8 mouse cellular contexts compared by ENCODE assay signal in the genomic region with DNA sequence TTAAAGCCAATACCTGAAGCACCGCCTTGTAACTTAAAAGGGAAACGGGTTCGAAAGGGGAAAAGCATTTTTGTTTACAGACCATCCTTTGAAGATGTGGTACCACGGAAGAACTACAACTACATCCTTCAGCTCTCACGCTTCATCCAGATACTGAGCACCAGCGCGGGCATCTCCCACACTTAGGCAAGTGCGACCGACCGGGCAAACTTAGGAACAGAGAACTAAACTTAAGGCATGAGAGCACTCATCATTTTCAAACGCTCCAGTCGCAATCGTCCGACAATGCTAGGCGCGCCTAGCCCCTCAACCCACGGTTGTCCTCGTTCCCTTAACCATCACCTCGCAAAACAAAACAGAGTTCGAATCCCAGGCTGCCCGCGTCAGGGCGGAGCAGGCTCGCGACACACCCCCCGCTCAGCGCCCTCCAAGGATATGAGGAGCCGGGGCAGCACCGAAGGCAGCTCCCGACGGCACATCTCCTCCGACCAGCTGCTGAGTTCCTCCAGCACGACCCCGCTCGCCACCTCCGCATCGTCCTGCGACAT. TPM values are rescaled to one million over a fixed set of nuclear protein-coding genes. Genes with fewer than 3 reads are reported as not detected.
A peak's percentile ranks its signal among the peaks of the same experiment; 100 is the strongest.
DNase-seq lines count a peak whose midpoint lies in the region; ATAC-seq and TF ChIP-seq lines count a peak whose summit lies in the region.

No protein-coding gene starts in this region.

- H3K27ac ChIP-seq in kidney, adult 2 months (ENCODE audit: insufficient read depth, low read depth, low read length) = no peak overlapping the region
- H3K27ac ChIP-seq in hindbrain, postnatal 0 days = no peak overlapping the region
- H3K27ac ChIP-seq in midbrain, embryonic 14.5 days (replicated peaks; ENCODE audit: low read depth, low read length) = 0 out of 2 replicates have a peak overlapping the region, but pooled peaks have one; percentile 32

- H3K27me3 ChIP-seq in kidney, adult 2 months (replicated peaks; ENCODE audit: control insufficient read depth, insufficient read depth, low read length) = no peaks in the 10 kb centered on the region
- H3K27me3 ChIP-seq in hindbrain, postnatal 0 days (ENCODE audit: insufficient read depth, low read length) = no peaks in the 10 kb centered on the region
- H3K27me3 ChIP-seq in midbrain, embryonic 14.5 days (ENCODE audit: control insufficient read depth, insufficient read depth, low read length) = no peaks in the 10 kb centered on the region

- H3K4me2 ChIP-seq in hindbrain, postnatal 0 days (ENCODE audit: low read depth, low read length) = peak overlapping the region; percentile 67
- H3K4me2 ChIP-seq in midbrain, embryonic 14.5 days (ENCODE audit: low read length) = peak overlapping the region; percentile 78

- TF ChIP-seq POLR2A in kidney, adult 2 months (IDR thresholded peaks at IDR 0.05; ENCODE audit: low read depth, low read length) = no peak

- WGBS in kidney, adult 2 months = 2% methylated on average over 38 of the region's 38 CpGs
- 2% methylated on average over 38 of the region's 38 CpGs for WGBS in hindbrain, postnatal 0 days
- under 1% methylated on average over 38 of the region's 38 CpGs for WGBS in midbrain, embryonic 14.5 days

- peak overlapping the region; percentile 47 for H3K9ac ChIP-seq in hindbrain, postnatal 0 days (replicated peaks; ENCODE audit: low read length)
- H3K9ac ChIP-seq in midbrain, embryonic 14.5 days (replicated peaks; ENCODE audit: low read length) = peak overlapping the region; percentile 63

- no peaks in the 10 kb centered on the region for H3K9me3 ChIP-seq in hindbrain, postnatal 0 days (ENCODE audit: low read length)
- H3K9me3 ChIP-seq in midbrain, embryonic 14.5 days (ENCODE audit: control insufficient read depth, low read length) = no peaks in the 10 kb centered on the region

- no peaks in the 10 kb centered on the region for H3K4me1 ChIP-seq in kidney, adult 2 months (ENCODE audit: control insufficient read depth, insufficient read depth, low read length)
- no peaks in the 10 kb centered on the region for H3K4me1 ChIP-seq in hindbrain, postnatal 0 days (ENCODE audit: insufficient read depth, low read length)
- H3K4me1 ChIP-seq in midbrain, embryonic 14.5 days (ENCODE audit: control insufficient read depth, insufficient read depth, low read length) = 0 out of 2 replicates have a peak, but pooled peaks cover 2% of the 10 kb centered on the region

- TF ChIP-seq CTCF in kidney, adult 2 months (conservative IDR thresholded peaks at IDR 0.05; ENCODE audit: insufficient read depth, insufficient read length, low read depth, low read length) = no peak
- TF ChIP-seq CTCF in hindbrain, postnatal 0 days (IDR thresholded peaks at IDR 0.05; ENCODE audit: low read depth) = no peak

- peak overlapping the region; percentile 84 for H3K4me3 ChIP-seq in kidney, adult 2 months (ENCODE audit: insufficient read depth, low read depth, low read length)
- peak overlapping the region; percentile 70 for H3K4me3 ChIP-seq in hindbrain, postnatal 0 days (ENCODE audit: low read length)
- H3K4me3 ChIP-seq in midbrain, embryonic 14.5 days (replicated peaks; ENCODE audit: low read depth, low read length) = peak overlapping the region; percentile 74

- ATAC-seq in hindbrain, postnatal 0 days = peak; percentile 84
- ATAC-seq in midbrain, embryonic 14.5 days (ENCODE audit: low FRiP score, low TSS enrichment) = no peak

- DNase-seq in kidney, adult 2 months = peak; percentile 2
- no peak for DNase-seq in kidney, postnatal 25 days
- peak; percentile 56 for DNase-seq in c-Kit-positive CD71-positive TER-119-negative erythroid progenitor cells, embryonic 14.5 days (ENCODE audit: low read depth)
- DNase-seq in hindbrain, postnatal 0 days (ENCODE audit: low spot score) = no peak
- DNase-seq in midbrain, embryonic 14.5 days = no peak
- no peak for DNase-seq in right cerebral cortex, adult 2 months (ENCODE audit: low spot score in 2 of 2)
- DNase-seq in testis, postnatal 10 days (ENCODE audit: low spot score) = no peak
- DNase-seq in cerebellum, postnatal 25 days = no peak

- H3K36me3 ChIP-seq in kidney, adult 2 months (ENCODE audit: control insufficient read depth, insufficient read depth, low read length) = no peaks in the 10 kb centered on the region
- no peaks in the 10 kb centered on the region for H3K36me3 ChIP-seq in hindbrain, postnatal 0 days (ENCODE audit: insufficient read depth, low read length)
- no peaks in the 10 kb centered on the region for H3K36me3 ChIP-seq in midbrain, embryonic 14.5 days (ENCODE audit: control insufficient read depth, insufficient read depth, low read length)

RNA-seq across cellular contexts. Expression of gene BC055324, which starts 0.3 kb away (rescaled TPM):
- polyA plus RNA-seq in kidney, adult 2 months (2012; rRNA removed) = 0.49 and 1.0 TPM in 2 replicates
- 6.5 and 6.8 TPM in 2 replicates for total RNA-seq in hindbrain, postnatal 0 days (2014; rRNA removed)
- 2.2 and 2.7 TPM in 2 replicates for polyA plus RNA-seq in hindbrain, postnatal 0 days (2015; fragmentation: Nextera tagmentation; extraction: Ambion mirVana)
- polyA plus RNA-seq in midbrain, embryonic 14.5 days (2014; fragmentation: Nextera tagmentation; extraction: Ambion mirVana) = 5.1 and 8.3 TPM in 2 replicates

RNA-seq across cellular contexts. Expression of gene Mettl18, which starts 0.4 kb away (rescaled TPM):
- polyA plus RNA-seq in kidney, adult 2 months (2012; rRNA removed) = 0.98 and 1.4 TPM in 2 replicates
- total RNA-seq in hindbrain, postnatal 0 days (2014; rRNA removed) = 2.2 and 2.9 TPM in 2 replicates
- polyA plus RNA-seq in hindbrain, postnatal 0 days (2015; fragmentation: Nextera tagmentation; extraction: Ambion mirVana) = 6.3 and 6.9 TPM in 2 replicates
- polyA plus RNA-seq in midbrain, embryonic 14.5 days (2014; fragmentation: Nextera tagmentation; extraction: Ambion mirVana) = 5.6 and 7.0 TPM in 2 replicates

RNA-seq across cellular contexts. Expression of gene Sele, which starts 53.8 kb away (rescaled TPM):
- polyA plus RNA-seq in kidney, adult 2 months (2012; rRNA removed) = 0.37 and 0.42 TPM in 2 replicates
- not detected in 2 replicates for total RNA-seq in hindbrain, postnatal 0 days (2014; rRNA removed)
- polyA plus RNA-seq in hindbrain, postnatal 0 days (2015; fragmentation: Nextera tagmentation; extraction: Ambion mirVana) = not detected in 2 replicates
- polyA plus RNA-seq in midbrain, embryonic 14.5 days (2014; fragmentation: Nextera tagmentation; extraction: Ambion mirVana) = not detected in 2 replicates

Comparison
In these comparisons a context has a peak if more than half of its experiments do, and no peak if none do; other contexts are left out.
1. DNase-seq: peak in kidney, adult 2 months (single experiment) and c-Kit-positive CD71-positive TER-119-negative erythroid progenitor cells, embryonic 14.5 days (single experiment); none in kidney, postnatal 25 days (0 of 2), hindbrain, postnatal 0 days (single experiment), midbrain, embryonic 14.5 days (single experiment), right cerebral cortex, adult 2 months (0 of 2), testis, postnatal 10 days (single experiment) and cerebellum, postnatal 25 days (0 of 2).
2. Peak in every context shown above with its lines, with median percentiles within 50 percentile points of each other: H3K4me3 ChIP-seq.